11 mouse cellular contexts compared by ENCODE assay signal in genomic region chr14:42543170-42543701, GRCm38 (mm10). TPM values are rescaled to one million over a fixed set of nuclear protein-coding genes. Genes with fewer than 3 reads are reported as not detected.
DNase-seq lines count a peak whose midpoint lies in the region; ATAC-seq lines count a peak whose summit lies in the region.
"Not testable (repeated sequence)": the region's sequence is repeated elsewhere in the genome, so short reads cannot be mapped to it uniquely, and the experiment has no call there.
"Had no signal": no experiment of that assay in that cellular context is flagged by ENCODE, and none has a peak within 500 bp of the region (broad histone marks: within the 10 kb centered on the region; RNA-seq: fewer than 3 reads in every experiment).

No protein-coding gene starts in this region.

- H3K27me3 ChIP-seq in intestine, embryonic 16.5 days (replicated peaks; ENCODE audit: control insufficient read depth, insufficient read depth, low read length); limb, embryonic 11.5 days (ENCODE audit: control insufficient read depth, insufficient read depth, low read length); neural tube, embryonic 14.5 days (ENCODE audit: control insufficient read depth, insufficient read depth, low read length): not testable (repeated sequence)

- 7% methylated on average over 20 of the region's 31 CpGs for WGBS in intestine, embryonic 16.5 days
- WGBS in limb, embryonic 11.5 days: 4% methylated on average over 25 of the region's 31 CpGs
- 8% methylated on average over 25 of the region's 31 CpGs for WGBS in neural tube, embryonic 14.5 days

- ATAC-seq in intestine, embryonic 16.5 days: 0 out of 2 replicates have a peak, but pooled peaks have one; percentile 21
- ATAC-seq in limb, embryonic 11.5 days (ENCODE audit: insufficient number of reproducible peaks, low FRiP score, low TSS enrichment, low read depth): not testable (repeated sequence)
- peak; percentile 77 for ATAC-seq in neural tube, embryonic 14.5 days (ENCODE audit: low read depth)

- DNase-seq in adrenal gland, adult (ENCODE audit: inconsistent age in 2 of 2, low spot score in 1 of 2): peak; percentile 40 to 88
- DNase-seq in cerebellum, postnatal 4 days (ENCODE audit: low spot score in 2 of 2): peak; percentile 31 to 44
- peak; percentile 50 to 68 for DNase-seq in frontal cortex, postnatal 36 days (ENCODE audit: low spot score in 2 of 2)
- peak; percentile 34 to 41 for DNase-seq in layer of hippocampus, adult 8-10 months (ENCODE audit: low spot score in 2 of 2)
- DNase-seq in limb, embryonic 11.5 days (ENCODE audit: low spot score): peak; percentile 2
- peak; percentile 49 for DNase-seq in testis, postnatal 10 days (ENCODE audit: low spot score)

- not testable (repeated sequence) for H3K27ac ChIP-seq in intestine, embryonic 16.5 days (ENCODE audit: low read length); limb, embryonic 11.5 days (replicated peaks; ENCODE audit: low read depth, low read length); neural tube, embryonic 14.5 days (ENCODE audit: low read depth, low read length)

- H3K4me3 ChIP-seq in intestine, embryonic 16.5 days (ENCODE audit: low read length); limb, embryonic 11.5 days (ENCODE audit: low read depth, low read length); neural tube, embryonic 14.5 days (ENCODE audit: low read depth, low read length): not testable (repeated sequence)

- not testable (repeated sequence) for H3K4me2 ChIP-seq in intestine, embryonic 16.5 days (ENCODE audit: low read depth, low read length); limb, embryonic 11.5 days (ENCODE audit: low read depth, severe bottlenecking); neural tube, embryonic 14.5 days (ENCODE audit: low read depth, low read length)

- not testable (repeated sequence) for H3K9me3 ChIP-seq in intestine, embryonic 16.5 days (ENCODE audit: control insufficient read depth, low read length); limb, embryonic 11.5 days (ENCODE audit: control insufficient read depth, low read length); neural tube, embryonic 14.5 days (ENCODE audit: control insufficient read depth, low read length)

- not testable (repeated sequence) for H3K36me3 ChIP-seq in intestine, embryonic 16.5 days (ENCODE audit: control insufficient read depth, insufficient read depth, low read length); limb, embryonic 11.5 days (ENCODE audit: control insufficient read depth, insufficient read depth, low read length); neural tube, embryonic 14.5 days (ENCODE audit: control insufficient read depth, insufficient read depth, low read length)

- H3K4me1 ChIP-seq in intestine, embryonic 16.5 days (ENCODE audit: control insufficient read depth, insufficient read depth, low read length); limb, embryonic 11.5 days (ENCODE audit: control insufficient read depth, insufficient read depth, low read length); neural tube, embryonic 14.5 days (ENCODE audit: control insufficient read depth, insufficient read depth, low read length): not testable (repeated sequence)

- not testable (repeated sequence) for H3K9ac ChIP-seq in intestine, embryonic 16.5 days (ENCODE audit: low read depth, low read length); limb, embryonic 11.5 days (ENCODE audit: low read length); neural tube, embryonic 14.5 days (replicated peaks; ENCODE audit: low read depth, low read length)

RNA-seq across cellular contexts. Expression of gene Gm8024, which starts 19.2 kb away (rescaled TPM):
- not detected in 2 replicates for polyA plus RNA-seq in intestine, embryonic 16.5 days (2015; fragmentation: Nextera tagmentation; extraction: Ambion mirVana)
- total RNA-seq in layer of hippocampus, adult 8-10 months (2022): not detected
- not detected in 2 replicates for polyA plus RNA-seq in limb, embryonic 11.5 days (2014; fragmentation: Nextera tagmentation; extraction: Ambion mirVana)
- not detected in 2 replicates for polyA plus RNA-seq in neural tube, embryonic 14.5 days (2014; fragmentation: Nextera tagmentation; extraction: Ambion mirVana)
- total RNA-seq: heart, adult 8-10 months; megakaryocyte-erythroid progenitor cell, adult 5-6 weeks had no signal
- polyA plus RNA-seq: liver, embryonic 15.5 days had no signal

RNA-seq across cellular contexts. Expression of gene Gm8020, which starts 41.1 kb away (rescaled TPM):
- polyA plus RNA-seq in intestine, embryonic 16.5 days (2015; fragmentation: Nextera tagmentation; extraction: Ambion mirVana): not detected in 2 replicates
- total RNA-seq in layer of hippocampus, adult 8-10 months (2022): not detected
- polyA plus RNA-seq in limb, embryonic 11.5 days (2014; fragmentation: Nextera tagmentation; extraction: Ambion mirVana): not detected in 2 replicates
- polyA plus RNA-seq in neural tube, embryonic 14.5 days (2014; fragmentation: Nextera tagmentation; extraction: Ambion mirVana): not detected in 2 replicates
- total RNA-seq: heart, adult 8-10 months; megakaryocyte-erythroid progenitor cell, adult 5-6 weeks had no signal
- polyA plus RNA-seq: liver, embryonic 15.5 days had no signal

RNA-seq across cellular contexts. Expression of gene Gm17124, which starts 56.4 kb away (rescaled TPM):
- not detected in 2 replicates for polyA plus RNA-seq in intestine, embryonic 16.5 days (2015; fragmentation: Nextera tagmentation; extraction: Ambion mirVana)
- not detected for total RNA-seq in layer of hippocampus, adult 8-10 months (2022)
- polyA plus RNA-seq in limb, embryonic 11.5 days (2014; fragmentation: Nextera tagmentation; extraction: Ambion mirVana): not detected in 2 replicates
- not detected in 2 replicates for polyA plus RNA-seq in neural tube, embryonic 14.5 days (2014; fragmentation: Nextera tagmentation; extraction: Ambion mirVana)
- total RNA-seq: heart, adult 8-10 months; megakaryocyte-erythroid progenitor cell, adult 5-6 weeks had no signal
- polyA plus RNA-seq: liver, embryonic 15.5 days had no signal

Comparison
In these comparisons a context has a peak if more than half of its experiments do, and no peak if none do; other contexts are left out.
1. DNase-seq: peak in every context shown above with its lines; median percentile 64 in adrenal gland, adult; 59 in frontal cortex, postnatal 36 days; 49 in testis, postnatal 10 days; 38 in cerebellum, postnatal 4 days; 38 in layer of hippocampus, adult 8-10 months; 2 in limb, embryonic 11.5 days.